Mouse (Mus musculus): ENCODE data around the gene Gprc5d. TPM values are rescaled to one million over a fixed set of nuclear protein-coding genes. Genes with fewer than 3 reads are reported as not detected.

Gprc5d gene
- total and polyA plus RNA-seq, 3 experiments: not detected

DNA sequence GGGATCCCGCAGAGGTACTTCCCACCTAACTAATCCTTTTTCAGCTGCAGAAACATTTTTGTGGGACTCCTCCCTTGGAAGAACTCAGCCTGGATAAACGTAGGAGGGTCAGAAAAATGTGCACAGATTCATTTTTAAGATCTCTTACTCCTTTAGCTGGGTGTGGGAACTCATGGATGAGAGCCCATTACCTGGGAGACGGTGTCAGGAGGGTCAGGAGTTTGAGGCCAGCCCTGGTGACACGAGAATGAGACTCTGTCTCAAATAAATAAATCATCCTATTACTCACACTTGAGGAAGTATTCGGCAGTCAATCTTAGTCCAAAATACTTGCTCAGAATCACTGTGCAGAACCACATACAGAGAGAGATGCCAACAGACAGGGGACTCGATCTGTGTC lies 48.2 kb downstream of the Gprc5d start:
- Histone ChIP-seq H3K9me3 (replicated peaks) (no peaks in the 10 kb centered on the region), H3K4me1 (ENCODE audit: insufficient read depth, low read depth, low read length) (no peaks in the 10 kb centered on the region), H3K27me3 (ENCODE audit: insufficient read depth, low read length) (peaks cover 9% of the 10 kb centered on the region), H3K4me3 (ENCODE audit: low read depth, low read length) (no peak overlapping the region), H3K36me3 (replicated peaks) (no peaks in the 10 kb centered on the region)
- ATAC-seq (ENCODE audit: extremely low read depth, insufficient number of reproducible peaks, low FRiP score, poor library complexity, severe bottlenecking) (no peak), DNase-seq (ENCODE audit: low spot score) (no peak)
- TF ChIP-seq POLR2AphosphoS5 (IDR thresholded peaks at IDR 0.05; ENCODE audit: insufficient replicate concordance, low read depth, low read length): no peak
- no peak for TF ChIP-seq CTCF (IDR thresholded peaks at IDR 0.05; ENCODE audit: low read depth, low read length)
- no peak for TF ChIP-seq TAL1 (conservative IDR thresholded peaks at IDR 0.05; ENCODE audit: low read depth, low read length)
- TF ChIP-seq GATA2 (IDR thresholded peaks at IDR 0.05; ENCODE audit: borderline replicate concordance, low read depth, low read length): no peak

DNA sequence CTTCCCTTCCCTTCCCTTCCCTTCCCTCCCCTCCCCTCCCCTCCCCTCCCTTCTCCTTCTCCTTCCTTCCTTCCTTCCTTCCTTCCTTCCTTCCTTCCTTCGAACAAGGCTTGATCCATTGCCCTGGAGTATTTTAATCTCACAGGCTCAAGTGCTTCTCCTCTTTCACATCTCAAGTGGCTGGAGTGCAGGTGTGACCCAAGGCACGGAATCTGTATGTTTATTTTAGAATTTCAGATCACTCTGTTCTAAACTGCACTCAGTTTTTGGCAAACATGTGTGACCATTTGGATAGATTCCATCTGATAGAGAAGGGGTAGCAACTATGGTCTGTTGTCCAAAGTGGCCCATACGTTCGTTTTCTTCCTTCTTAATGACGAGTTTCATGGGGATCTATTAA lies 49.9 kb downstream of the Gprc5d start:
- Histone ChIP-seq H3K27me3 (ENCODE audit: insufficient read depth, low read length) (no peaks in the 10 kb centered on the region; the same call in 1 of the 2 replicates), H3K9me3 (replicated peaks) (no peaks in the 10 kb centered on the region), H3K4me1 (ENCODE audit: insufficient read depth, low read depth, low read length) (no peaks in the 10 kb centered on the region), H3K36me3 (replicated peaks) (no peaks in the 10 kb centered on the region), H3K4me3 (ENCODE audit: low read depth, low read length) (no peak overlapping the region)
- no peak for DNase-seq (ENCODE audit: low spot score)
- no peak for ATAC-seq (ENCODE audit: extremely low read depth, insufficient number of reproducible peaks, low FRiP score, poor library complexity, severe bottlenecking)
- TF ChIP-seq CTCF (IDR thresholded peaks at IDR 0.05; ENCODE audit: low read depth, low read length) (no peak), GATA1 (IDR thresholded peaks at IDR 0.05; ENCODE audit: borderline replicate concordance, low read length) (no peak), GATA2 (IDR thresholded peaks at IDR 0.05; ENCODE audit: borderline replicate concordance, low read depth, low read length) (no peak), TAL1 (conservative IDR thresholded peaks at IDR 0.05; ENCODE audit: low read depth, low read length) (no peak), POLR2AphosphoS5 (IDR thresholded peaks at IDR 0.05; ENCODE audit: insufficient replicate concordance, low read depth, low read length) (no peak)

DNA sequence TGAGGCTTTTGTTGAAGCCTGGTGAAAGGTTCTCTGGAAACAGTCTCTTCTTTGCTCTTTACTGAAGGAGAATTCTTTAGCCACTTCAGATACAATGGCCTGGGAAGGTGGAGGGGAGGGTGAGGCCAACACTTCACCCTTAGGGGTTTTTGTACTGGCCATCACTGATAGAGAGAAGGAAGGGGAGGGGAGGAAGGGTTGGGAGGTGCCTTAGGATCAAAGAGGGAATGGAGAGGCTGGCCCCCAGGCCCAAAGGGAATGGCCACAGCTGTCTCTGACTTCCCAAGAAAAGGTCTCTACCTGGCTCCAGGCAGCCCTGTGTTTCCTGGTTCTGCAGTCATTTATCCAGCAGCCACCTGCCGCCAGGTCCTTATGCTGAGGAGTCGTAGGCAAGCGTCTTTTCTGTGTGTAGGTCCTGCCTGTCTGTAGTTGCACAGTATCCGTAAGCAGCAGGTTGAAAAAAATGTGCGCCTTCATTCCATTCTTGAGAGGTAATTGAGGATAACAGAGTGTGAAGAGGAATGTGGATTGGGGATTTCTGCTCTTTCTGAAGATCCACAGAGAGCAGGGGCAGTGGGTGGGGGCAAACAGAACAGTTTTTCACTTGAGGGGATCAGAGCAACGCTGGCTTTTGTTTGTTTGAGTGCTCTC lies 51.2 kb downstream of the Gprc5d start:
- DNase-seq (ENCODE audit: low spot score) (no peak), ATAC-seq (ENCODE audit: extremely low read depth, insufficient number of reproducible peaks, low FRiP score, poor library complexity, severe bottlenecking) (no peak)
- Histone ChIP-seq H3K4me1 (ENCODE audit: insufficient read depth, low read depth, low read length) (no peaks in the 10 kb centered on the region), H3K36me3 (replicated peaks) (no peaks in the 10 kb centered on the region), H3K4me3 (ENCODE audit: low read depth, low read length) (no peak overlapping the region), H3K27me3 (ENCODE audit: insufficient read depth, low read length) (no peaks in the 10 kb centered on the region; the same call in 1 of the 2 replicates), H3K9me3 (replicated peaks) (no peaks in the 10 kb centered on the region)
- TF ChIP-seq CTCF (IDR thresholded peaks at IDR 0.05; ENCODE audit: low read depth, low read length) (no peak), GATA1 (IDR thresholded peaks at IDR 0.05; ENCODE audit: borderline replicate concordance, low read length) (no peak), TAL1 (conservative IDR thresholded peaks at IDR 0.05; ENCODE audit: low read depth, low read length) (no peak), GATA2 (IDR thresholded peaks at IDR 0.05; ENCODE audit: borderline replicate concordance, low read depth, low read length) (no peak), POLR2AphosphoS5 (IDR thresholded peaks at IDR 0.05; ENCODE audit: insufficient replicate concordance, low read depth, low read length) (no peak)

DNA sequence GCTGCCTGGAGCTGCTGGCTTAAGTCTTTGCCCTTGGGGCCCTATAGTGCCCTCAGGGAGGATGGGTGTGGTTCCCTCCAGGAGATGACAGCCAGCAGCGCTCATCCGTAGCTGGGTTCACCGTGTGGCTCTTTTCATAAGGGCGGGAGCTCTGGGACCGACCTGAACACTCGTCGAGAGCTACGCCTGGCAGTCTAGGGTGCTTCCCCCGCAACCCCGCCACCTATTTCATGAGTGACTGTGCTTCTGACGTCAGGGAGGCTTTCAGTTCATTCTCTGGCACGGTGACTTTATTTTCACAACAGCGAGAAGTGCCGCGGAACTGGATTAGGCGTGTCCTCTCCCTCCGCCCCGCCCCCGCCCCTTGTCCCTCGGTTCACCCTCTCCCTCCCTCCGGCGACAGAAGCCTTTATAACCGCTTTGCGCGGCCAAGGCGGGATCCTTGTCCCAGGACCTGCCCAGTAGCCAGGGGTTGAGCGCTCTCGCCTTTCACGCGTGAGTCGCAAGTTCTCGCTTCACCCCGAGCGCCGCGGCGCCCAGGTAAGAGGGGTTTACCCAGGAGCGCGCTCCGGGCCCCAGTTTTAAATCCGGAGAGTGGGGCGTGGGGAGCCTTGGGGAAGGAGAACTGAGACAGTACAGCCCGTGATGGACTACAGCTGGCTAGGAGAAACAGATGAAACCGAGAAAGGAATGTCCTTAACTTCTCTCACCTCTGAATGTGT lies 52.7 kb downstream of the Gprc5d start, which contains the start of gene Gprc5a:
Gene Gprc5a (plus strand): TSS at position 416 of the 722 bp plus-strand sequence.
- Histone ChIP-seq H3K4me3 (ENCODE audit: low read depth, low read length) (no peak within 1 kb of the TSS), H3K27me3 (ENCODE audit: insufficient read depth, low read length) (no peaks in the 10 kb centered on the region; the same call in 1 of the 2 replicates), H3K4me1 (ENCODE audit: insufficient read depth, low read depth, low read length) (no peaks in the 10 kb centered on the region), H3K9me3 (replicated peaks) (no peaks in the 10 kb centered on the region), H3K36me3 (replicated peaks) (no peaks in the 10 kb centered on the region)
- ATAC-seq (ENCODE audit: extremely low read depth, insufficient number of reproducible peaks, low FRiP score, poor library complexity, severe bottlenecking) (no peak), DNase-seq (ENCODE audit: low spot score) (no peak)
- TF ChIP-seq POLR2AphosphoS5 (IDR thresholded peaks at IDR 0.05; ENCODE audit: insufficient replicate concordance, low read depth, low read length): no peak
- TF ChIP-seq TAL1 (conservative IDR thresholded peaks at IDR 0.05; ENCODE audit: low read depth, low read length): no peak
- TF ChIP-seq GATA2 (IDR thresholded peaks at IDR 0.05; ENCODE audit: borderline replicate concordance, low read depth, low read length): no peak
- TF ChIP-seq GATA1 (IDR thresholded peaks at IDR 0.05; ENCODE audit: borderline replicate concordance, low read length): no peak

DNA sequence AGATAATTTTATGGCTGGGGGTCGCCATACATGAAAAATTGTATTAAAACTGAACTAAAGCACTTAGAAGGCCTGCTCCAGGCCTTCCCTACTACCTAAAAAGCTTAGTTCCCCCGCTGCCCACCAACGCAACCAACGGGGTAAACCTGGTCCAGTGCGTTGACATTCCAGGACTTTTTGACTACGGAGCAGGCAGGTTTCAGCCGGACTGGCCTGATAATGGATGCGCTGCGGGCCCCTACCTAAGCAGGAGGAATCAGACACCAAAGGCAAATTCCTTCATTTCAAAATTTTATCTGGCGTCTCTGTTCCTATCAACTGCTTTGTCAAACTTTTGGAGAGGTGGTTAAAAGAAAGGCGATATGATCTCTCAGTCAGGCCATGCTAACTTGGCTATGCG lies 53.5 kb downstream of the Gprc5d start:
- no peak overlapping the region for H3K4me3 ChIP-seq (ENCODE audit: low read depth, low read length)
- no peak for TF ChIP-seq GATA1 (IDR thresholded peaks at IDR 0.05; ENCODE audit: borderline replicate concordance, low read length)
- no peak for TF ChIP-seq POLR2AphosphoS5 (IDR thresholded peaks at IDR 0.05; ENCODE audit: insufficient replicate concordance, low read depth, low read length)
- TF ChIP-seq GATA2 (IDR thresholded peaks at IDR 0.05; ENCODE audit: borderline replicate concordance, low read depth, low read length): no peak
- no peak for TF ChIP-seq TAL1 (conservative IDR thresholded peaks at IDR 0.05; ENCODE audit: low read depth, low read length)
- TF ChIP-seq CTCF (IDR thresholded peaks at IDR 0.05; ENCODE audit: low read depth, low read length): no peak
- DNase-seq (ENCODE audit: low spot score): no peak
- H3K36me3 ChIP-seq (replicated peaks): no peaks in the 10 kb centered on the region
- H3K4me1 ChIP-seq (ENCODE audit: insufficient read depth, low read depth, low read length): no peaks in the 10 kb centered on the region
- no peaks in the 10 kb centered on the region; the same call in 1 of the 2 replicates for H3K27me3 ChIP-seq (ENCODE audit: insufficient read depth, low read length)
- no peak for ATAC-seq (ENCODE audit: extremely low read depth, insufficient number of reproducible peaks, low FRiP score, poor library complexity, severe bottlenecking)
- H3K9me3 ChIP-seq (replicated peaks): no peaks in the 10 kb centered on the region

DNA sequence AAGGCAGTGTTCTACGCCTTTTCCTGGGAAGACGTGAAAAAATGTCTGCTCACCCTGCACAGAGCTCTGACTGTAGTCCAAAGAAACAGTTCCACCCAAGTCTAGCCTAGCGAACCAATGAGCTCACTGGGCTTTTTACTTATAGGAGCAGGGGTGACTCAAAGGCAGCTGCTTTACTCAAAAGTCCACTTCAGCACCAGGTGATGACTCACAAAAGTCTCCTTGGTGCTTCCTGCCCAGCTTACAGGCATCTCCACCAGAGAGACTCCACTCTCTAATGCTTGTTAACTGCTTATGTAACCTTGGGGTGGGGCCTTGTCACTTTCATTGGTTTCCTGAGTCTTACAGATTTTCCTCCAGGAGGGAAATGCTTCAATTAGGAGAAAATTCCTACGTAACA lies 57.4 kb downstream of the Gprc5d start:
- no peaks in the 10 kb centered on the region for H3K9me3 ChIP-seq (replicated peaks)
- H3K27me3 ChIP-seq (ENCODE audit: insufficient read depth, low read length): no peaks in the 10 kb centered on the region; the same call in 1 of the 2 replicates
- H3K36me3 ChIP-seq (replicated peaks): no peaks in the 10 kb centered on the region
- DNase-seq (ENCODE audit: low spot score): no peak
- H3K4me3 ChIP-seq (ENCODE audit: low read depth, low read length): no peak overlapping the region
- no peak for TF ChIP-seq POLR2AphosphoS5 (IDR thresholded peaks at IDR 0.05; ENCODE audit: insufficient replicate concordance, low read depth, low read length)
- TF ChIP-seq GATA1 (IDR thresholded peaks at IDR 0.05; ENCODE audit: borderline replicate concordance, low read length): no peak
- no peak for TF ChIP-seq CTCF (IDR thresholded peaks at IDR 0.05; ENCODE audit: low read depth, low read length)
- TF ChIP-seq TAL1 (conservative IDR thresholded peaks at IDR 0.05; ENCODE audit: low read depth, low read length): no peak
- no peak for TF ChIP-seq GATA2 (IDR thresholded peaks at IDR 0.05; ENCODE audit: borderline replicate concordance, low read depth, low read length)
- ATAC-seq (ENCODE audit: extremely low read depth, insufficient number of reproducible peaks, low FRiP score, poor library complexity, severe bottlenecking): no peak
- no peaks in the 10 kb centered on the region for H3K4me1 ChIP-seq (ENCODE audit: insufficient read depth, low read depth, low read length)

Other genes starting within 250 kb of the Gprc5d start
- 22.5 and 25.0 TPM in 2 replicates for gene Gpr19, start 219.7 kb downstream of the Gprc5d start, total RNA-seq (2014; fragmentation: Nextera tagmentation)
- 11.2 and 11.7 TPM in 2 replicates for gene Gpr19, start 219.7 kb downstream of the Gprc5d start, total RNA-seq (2017)
- gene Gpr19, start 219.7 kb downstream of the Gprc5d start, polyA plus RNA-seq (2012): 2.3 and 3.5 TPM in 2 replicates
- gene Cdkn1b, start 197.9 kb downstream of the Gprc5d start, total RNA-seq (2014; fragmentation: Nextera tagmentation): 88.0 and 88.8 TPM in 2 replicates
- gene Cdkn1b, start 197.9 kb downstream of the Gprc5d start, total RNA-seq (2017): 79.3 and 87.1 TPM in 2 replicates
- 34.6 and 34.8 TPM in 2 replicates for gene Cdkn1b, start 197.9 kb downstream of the Gprc5d start, polyA plus RNA-seq (2012)
- gene Apold1, start 136.6 kb downstream of the Gprc5d start, total RNA-seq (2014; fragmentation: Nextera tagmentation): 0.83 and 1.5 TPM in 2 replicates
- 0.98 and 0.99 TPM in 2 replicates for gene Apold1, start 136.6 kb downstream of the Gprc5d start, total RNA-seq (2017)
- 0.16 and 0.19 TPM in 2 replicates for gene Apold1, start 136.6 kb downstream of the Gprc5d start, polyA plus RNA-seq (2012)
- gene Ddx47, start 106.7 kb downstream of the Gprc5d start, total RNA-seq (2014; fragmentation: Nextera tagmentation): 81.3 and 100 TPM in 2 replicates
- gene Ddx47, start 106.7 kb downstream of the Gprc5d start, total RNA-seq (2017): 120 and 133 TPM in 2 replicates
- gene Ddx47, start 106.7 kb downstream of the Gprc5d start, polyA plus RNA-seq (2012): 7.2 and 12.5 TPM in 2 replicates
- gene Gprc5a, start 52.6 kb downstream of the Gprc5d start, total RNA-seq (2014; fragmentation: Nextera tagmentation): not detected in 2 replicates
- not detected in 2 replicates for gene Gprc5a, start 52.6 kb downstream of the Gprc5d start, total RNA-seq (2017)
- not detected in 2 replicates for gene Gprc5a, start 52.6 kb downstream of the Gprc5d start, polyA plus RNA-seq (2012)
- gene Fam234b, start 79.7 kb upstream of the Gprc5d start, total RNA-seq (2014; fragmentation: Nextera tagmentation): 26.3 and 37.3 TPM in 2 replicates
- gene Fam234b, start 79.7 kb upstream of the Gprc5d start, total RNA-seq (2017): 18.0 and 18.3 TPM in 2 replicates
- gene Fam234b, start 79.7 kb upstream of the Gprc5d start, polyA plus RNA-seq (2012): 6.6 and 7.5 TPM in 2 replicates
- gene Hebp1, start 79.7 kb upstream of the Gprc5d start, total RNA-seq (2014; fragmentation: Nextera tagmentation): 21.4 and 21.7 TPM in 2 replicates
- 42.0 and 45.4 TPM in 2 replicates for gene Hebp1, start 79.7 kb upstream of the Gprc5d start, total RNA-seq (2017)
- gene Hebp1, start 79.7 kb upstream of the Gprc5d start, polyA plus RNA-seq (2012): 2.8 and 5.6 TPM in 2 replicates
- not detected in 2 replicates for gene Gsg1, start 136.1 kb upstream of the Gprc5d start, total RNA-seq (2014; fragmentation: Nextera tagmentation)
- gene Gsg1, start 136.1 kb upstream of the Gprc5d start, total RNA-seq (2017): not detected in 2 replicates
- not detected in 2 replicates for gene Gsg1, start 136.1 kb upstream of the Gprc5d start, polyA plus RNA-seq (2012)
- gene Pbp2, start 192.1 kb upstream of the Gprc5d start, total RNA-seq (2014; fragmentation: Nextera tagmentation): not detected in 2 replicates
- gene Pbp2, start 192.1 kb upstream of the Gprc5d start, total RNA-seq (2017): not detected in 2 replicates
- gene Pbp2, start 192.1 kb upstream of the Gprc5d start, polyA plus RNA-seq (2012): not detected in 2 replicates
- not detected in 2 replicates for gene Emp1, start 244.3 kb upstream of the Gprc5d start, total RNA-seq (2014; fragmentation: Nextera tagmentation)
- gene Emp1, start 244.3 kb upstream of the Gprc5d start, total RNA-seq (2017): 0.06 and 0.22 TPM in 2 replicates
- not detected in 2 replicates for gene Emp1, start 244.3 kb upstream of the Gprc5d start, polyA plus RNA-seq (2012)

Data from G1E (cell line).